Mouse (Mus musculus) liver, embryonic 14.5 days (tissue): Measurements from ENCODE around the gene H2afy.

ENCODE experiments used
- CTCF ChIP-seq: IDR thresholded peaks from 2 replicates; pipeline ENCODE4 v1.5.1; 2016; ENCODE audit warnings: antibody characterized with exemption, low read depth, control low read depth
- EP300 ChIP-seq: IDR thresholded peaks from 2 replicates; pipeline ENCODE4 v1.6.1; 2016; ENCODE audit warnings: antibody characterized with exemption, low read depth

DNA sequence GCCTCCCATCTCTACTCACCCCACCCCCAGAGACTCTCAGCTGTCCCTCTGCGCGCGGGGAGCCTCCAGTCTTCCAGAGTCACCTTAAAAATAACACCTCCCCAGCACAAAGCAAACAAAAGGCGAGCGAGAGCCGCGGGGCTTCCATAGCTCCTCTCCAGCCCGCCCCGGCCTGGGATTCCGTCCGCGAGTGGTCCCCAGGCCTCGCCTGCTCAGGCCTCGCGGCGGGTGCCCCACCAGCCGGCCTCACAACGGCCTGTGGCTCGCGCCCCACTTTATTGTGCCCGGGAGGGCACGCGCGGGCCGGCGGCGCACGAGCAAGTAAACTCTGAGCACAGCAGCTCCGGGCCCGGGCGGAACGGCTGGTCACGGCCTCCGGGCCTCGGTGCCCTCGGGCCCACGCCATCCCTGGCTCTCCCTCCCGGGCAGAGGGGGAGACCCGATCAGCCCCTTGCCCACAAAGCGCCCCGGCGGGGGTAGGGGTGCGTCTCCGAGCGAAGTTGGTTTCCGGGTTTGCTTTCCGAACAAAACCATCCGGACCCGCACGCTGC is 1.5 kb downstream of the H2afy start:
- TF ChIP-seq CTCF (no peak), EP300 (no peak)
